Mouse (Mus musculus): ENCODE results near the gene Lxn. TPM values are rescaled to one million over a fixed set of nuclear protein-coding genes. Genes with fewer than 3 reads are reported as not detected.
A peak's percentile ranks its signal among the peaks of the same experiment; 100 is the strongest.

Lxn gene
- 9.2 and 11.6 TPM in 2 replicates for total RNA-seq (2014; fragmentation: Nextera tagmentation)
- 2.4 and 5.7 TPM in 2 replicates for total RNA-seq (2017)

- ATAC-seq (replicated peaks; ENCODE audit: low FRiP score, low TSS enrichment, poor library complexity, severe bottlenecking): peak; percentile 94
Measured at GRCm38 (mm10) chr3:67463450-67464372, at the start of gene Lxn. TSS of gene Lxn (minus strand) at chr3:67463926.

- peak; percentile 82 for ATAC-seq (replicated peaks; ENCODE audit: low FRiP score, low TSS enrichment, poor library complexity, severe bottlenecking)
Measured at GRCm38 (mm10) chr3:67512807-67513206, 49.1 kb upstream of the Lxn start.

DNA sequence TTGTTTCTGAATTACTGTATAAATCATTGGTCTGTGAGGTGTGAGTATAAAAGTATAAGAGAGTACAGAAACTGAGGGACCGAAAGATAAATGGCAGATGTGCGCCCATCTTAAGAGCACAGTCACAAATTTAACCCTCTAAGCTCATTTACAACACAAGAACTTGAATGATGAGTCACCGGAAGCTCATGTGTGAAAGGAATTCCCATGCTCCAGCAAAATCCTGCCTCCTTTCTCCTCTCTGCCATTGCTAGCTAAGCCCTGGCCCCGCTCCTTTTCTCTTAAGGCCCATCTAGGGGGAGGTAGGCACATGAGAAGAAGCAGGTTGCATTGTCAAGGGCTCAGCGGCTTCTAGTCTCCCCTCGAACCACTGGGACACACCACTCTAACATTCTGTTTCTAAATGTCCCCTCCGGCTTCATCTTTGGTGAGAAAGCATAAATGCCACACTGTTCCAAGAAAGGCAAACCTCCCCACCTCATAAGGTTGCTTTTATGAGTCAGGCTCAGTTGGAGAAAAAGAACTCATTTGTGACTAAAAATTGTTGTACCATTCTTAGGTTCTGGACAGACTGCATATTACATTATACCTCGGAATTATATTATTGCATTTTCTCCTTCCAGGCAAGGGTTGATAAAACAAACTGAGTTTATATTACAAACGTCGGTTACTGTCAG is 44.6 kb upstream of the Lxn start:
- ATAC-seq (replicated peaks; ENCODE audit: low FRiP score, low TSS enrichment, poor library complexity, severe bottlenecking): no peak

DNA sequence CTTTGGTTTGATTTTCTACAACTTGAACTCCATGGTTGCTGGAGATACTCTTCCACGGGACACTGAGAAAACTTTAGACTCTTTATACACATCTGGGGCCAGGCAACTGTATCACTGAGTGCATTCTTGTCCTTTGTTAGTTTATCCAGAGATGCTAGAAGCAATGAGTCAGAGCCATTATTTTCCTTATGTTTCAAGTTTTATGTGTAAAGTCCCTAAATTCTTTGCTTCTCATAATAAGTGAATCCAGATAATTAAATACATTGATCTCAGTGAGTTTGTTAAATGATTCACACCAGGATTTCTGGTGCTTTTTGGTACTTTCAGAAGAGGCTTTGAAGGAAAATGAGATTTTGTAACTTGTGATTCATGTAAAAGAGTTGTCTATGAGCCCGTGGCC is 41.6 kb upstream of the Lxn start:
- no peak for ATAC-seq (replicated peaks; ENCODE audit: low FRiP score, low TSS enrichment, poor library complexity, severe bottlenecking)

DNA sequence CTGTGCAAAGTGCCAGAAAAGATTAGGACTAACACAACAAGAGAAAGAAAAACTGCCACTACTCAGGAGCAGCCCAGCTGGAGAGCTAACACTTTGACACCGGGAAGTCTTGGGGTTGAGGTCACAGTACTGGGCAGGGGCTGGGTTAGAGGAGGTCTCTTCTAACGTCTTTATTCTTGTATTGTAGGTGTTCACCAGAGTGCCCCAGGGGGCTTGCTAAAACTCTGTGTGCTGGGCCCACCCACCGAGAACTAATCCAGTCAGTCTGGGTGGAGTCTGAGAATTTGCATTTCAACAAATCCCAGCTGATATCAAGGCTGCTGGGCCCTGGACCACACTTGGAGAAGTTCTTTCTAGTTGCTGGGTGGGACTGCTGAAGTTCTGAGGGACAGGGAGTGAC is 40.2 kb upstream of the Lxn start:
- ATAC-seq (replicated peaks; ENCODE audit: low FRiP score, low TSS enrichment, poor library complexity, severe bottlenecking): no peak

- no peak for ATAC-seq (replicated peaks; ENCODE audit: low FRiP score, low TSS enrichment, poor library complexity, severe bottlenecking)
Measured at GRCm38 (mm10) chr3:67499406-67499791, 35.7 kb upstream of the Lxn start.

GRCm38 (mm10) chr3:67498773-67499405 is 35.2 kb upstream of the Lxn start:
- ATAC-seq (replicated peaks; ENCODE audit: low FRiP score, low TSS enrichment, poor library complexity, severe bottlenecking): no peak

- no peak for ATAC-seq (replicated peaks; ENCODE audit: low FRiP score, low TSS enrichment, poor library complexity, severe bottlenecking)
Measured at GRCm38 (mm10) chr3:67497998-67498397, 34.3 kb upstream of the Lxn start.

GRCm38 (mm10) chr3:67496310-67496709 is 32.6 kb upstream of the Lxn start:
- no peak for ATAC-seq (replicated peaks; ENCODE audit: low FRiP score, low TSS enrichment, poor library complexity, severe bottlenecking)

- ATAC-seq (replicated peaks; ENCODE audit: low FRiP score, low TSS enrichment, poor library complexity, severe bottlenecking): no peak
Measured at GRCm38 (mm10) chr3:67493132-67493531, 29.4 kb upstream of the Lxn start.

- ATAC-seq (replicated peaks; ENCODE audit: low FRiP score, low TSS enrichment, poor library complexity, severe bottlenecking): no peak
Measured at GRCm38 (mm10) chr3:67492086-67492869, 28.6 kb upstream of the Lxn start.

GRCm38 (mm10) chr3:67490156-67490555 is 26.4 kb upstream of the Lxn start:
- no peak for ATAC-seq (replicated peaks; ENCODE audit: low FRiP score, low TSS enrichment, poor library complexity, severe bottlenecking)

- no peak for ATAC-seq (replicated peaks; ENCODE audit: low FRiP score, low TSS enrichment, poor library complexity, severe bottlenecking)
Measured at GRCm38 (mm10) chr3:67485233-67485632, 21.5 kb upstream of the Lxn start.

DNA sequence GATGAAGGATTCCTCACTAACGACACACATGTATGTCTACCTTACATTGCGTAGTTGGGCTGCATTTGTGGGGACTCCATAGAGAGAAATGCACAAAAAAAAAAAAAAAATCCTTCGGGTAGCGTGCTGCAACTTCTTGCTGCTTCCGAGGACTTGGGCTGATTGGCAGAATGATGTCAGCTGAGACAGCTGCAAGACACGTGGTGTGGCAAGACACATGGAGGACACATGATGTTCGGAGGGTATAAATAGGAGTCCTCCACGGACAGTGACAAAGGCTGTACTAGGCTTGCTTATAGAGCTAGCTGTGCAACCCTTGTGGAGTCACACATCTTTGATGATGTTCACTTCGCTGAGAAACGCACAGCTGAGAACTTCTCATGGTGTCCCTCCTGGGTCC is 18.7 kb upstream of the Lxn start:
- ATAC-seq (replicated peaks; ENCODE audit: low FRiP score, low TSS enrichment, poor library complexity, severe bottlenecking): no peak

DNA sequence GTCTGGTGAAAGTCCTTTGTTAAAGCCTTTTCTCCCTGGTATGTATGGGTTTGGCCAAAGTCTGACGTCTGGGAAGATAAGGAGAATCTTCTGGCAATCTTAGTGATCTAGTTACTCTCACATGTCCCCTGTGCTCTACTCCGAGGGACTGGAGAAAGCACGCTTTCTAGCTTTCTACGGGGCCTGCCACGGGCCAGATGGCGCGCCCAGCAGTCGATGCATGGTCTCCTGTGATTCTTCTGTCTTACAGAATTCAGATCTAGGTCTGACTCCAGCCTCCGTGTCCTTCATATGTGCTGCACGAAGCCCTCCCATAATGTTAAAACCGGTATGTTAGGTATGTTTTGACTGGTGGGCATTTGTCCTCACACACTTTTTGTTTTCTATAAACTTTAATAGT is 16.1 kb upstream of the Lxn start:
- no peak for ATAC-seq (replicated peaks; ENCODE audit: low FRiP score, low TSS enrichment, poor library complexity, severe bottlenecking)

GRCm38 (mm10) chr3:67473438-67473837 is 9.7 kb upstream of the Lxn start:
- no peak for ATAC-seq (replicated peaks; ENCODE audit: low FRiP score, low TSS enrichment, poor library complexity, severe bottlenecking)

GRCm38 (mm10) chr3:67471408-67472127 is 7.8 kb upstream of the Lxn start:
- ATAC-seq (replicated peaks; ENCODE audit: low FRiP score, low TSS enrichment, poor library complexity, severe bottlenecking): peak; percentile 93

DNA sequence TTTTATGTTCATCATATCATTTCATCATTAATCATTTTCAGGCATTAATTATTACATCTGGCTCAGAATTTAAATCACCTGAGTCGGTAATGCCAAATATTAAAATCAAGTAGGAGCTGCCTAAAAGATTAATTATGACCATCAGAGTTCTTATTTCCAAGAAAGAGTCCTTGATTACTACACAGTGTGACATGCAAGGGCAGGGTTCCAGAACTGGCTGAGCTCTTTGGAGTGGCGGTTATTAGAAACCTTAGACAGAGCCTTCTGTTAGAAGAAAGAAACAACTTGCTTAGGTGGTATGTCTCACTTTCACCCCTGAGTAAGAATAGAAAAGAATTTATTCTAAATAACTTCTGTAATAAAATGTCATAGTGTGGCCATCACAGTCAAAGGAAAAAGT is 3.6 kb upstream of the Lxn start:
- no peak for ATAC-seq (replicated peaks; ENCODE audit: low FRiP score, low TSS enrichment, poor library complexity, severe bottlenecking)

DNA sequence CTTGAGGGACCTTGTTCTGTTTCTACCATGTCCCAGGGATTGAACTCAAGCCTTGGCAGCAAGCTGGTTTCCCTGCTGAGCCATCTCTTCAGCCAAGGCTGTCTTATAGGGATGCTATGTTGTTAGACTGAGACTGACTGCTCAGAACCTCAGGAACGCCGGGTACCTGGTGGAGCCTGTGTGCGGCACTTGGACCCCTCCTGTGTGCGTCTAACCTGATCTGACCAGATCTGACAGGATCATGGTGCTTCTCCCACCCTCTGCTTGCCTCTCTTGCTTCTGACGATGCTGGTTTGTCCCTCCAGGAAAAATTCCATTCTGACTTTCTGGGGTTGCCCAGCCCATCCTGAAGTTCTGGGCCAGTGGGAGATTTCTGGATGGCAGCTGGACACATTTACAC is 2.9 kb upstream of the Lxn start:
- no peak for ATAC-seq (replicated peaks; ENCODE audit: low FRiP score, low TSS enrichment, poor library complexity, severe bottlenecking)
